Mouse (Mus musculus) ES-Bruce4 (cell line): ENCODE data around the gene Glis3.

Source experiments
- CTCF ChIP-seq: IDR thresholded peaks from one replicate; pipeline ENCODE4 v1.8.1; 2011; ENCODE audit warnings: low read depth, low read length
- EP300 ChIP-seq: IDR thresholded peaks from 2 replicates; pipeline ENCODE4 v1.6.1; 2011; ENCODE audit warnings: low read depth, low read length; ENCODE audit not compliant: insufficient read depth

DNA sequence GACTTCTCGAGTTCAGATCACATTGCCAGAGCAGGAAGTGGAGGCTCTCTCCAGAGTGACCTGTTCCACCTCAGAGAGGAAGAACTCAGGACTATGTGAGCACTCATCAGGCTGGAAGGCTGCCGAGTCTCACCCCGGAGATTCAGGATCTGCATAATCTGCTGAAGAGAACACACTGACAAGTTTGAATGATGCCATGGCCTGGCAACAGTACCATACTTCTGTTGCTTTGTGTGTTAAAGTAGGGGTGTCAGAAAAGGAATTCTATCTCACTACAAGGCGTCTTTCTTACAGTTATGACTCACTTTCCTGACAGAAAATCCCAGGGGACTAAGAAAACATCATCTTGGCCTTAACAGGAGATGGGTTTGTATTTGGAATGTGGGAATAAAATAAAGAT lies 388.3 kb downstream of the Glis3 start:
- TF ChIP-seq CTCF (no peak), EP300 (no peak)
